Mouse (Mus musculus) ES-E14 (cell line): ENCODE data around the gene S100a5. TPM values are rescaled to one million over a fixed set of nuclear protein-coding genes. Genes with fewer than 3 reads are reported as not detected.

ENCODE experiments used
- DNase-seq: peaks from one replicate; pipeline ENCODE4 v3.0.0-alpha.2; 2013; ENCODE audit warnings: low read depth, low spot score
- H3K27ac ChIP-seq: 2 replicates; pipeline ENCODE4 v1.5.1; 2012; ENCODE audit warnings: low read depth, mild to moderate bottlenecking, low read length, moderate library complexity, mixed read lengths; ENCODE audit not compliant: poor library complexity, insufficient read depth, severe bottlenecking
- H3K36me3 ChIP-seq: 2 replicates; pipeline ENCODE4 v1.6.1; 2012; ENCODE audit warnings: mild to moderate bottlenecking, low read length, moderate library complexity, mixed read lengths; ENCODE audit not compliant: control insufficient read depth, poor library complexity, insufficient read depth, severe bottlenecking
- H3K4me1 ChIP-seq, 2 experiments: fragments of 150-350 bp in 1 of 2; sonication (generic) in 1 of 2; 2 replicates each; pipeline ENCODE4 v1.6.1; 2012; ENCODE audit warnings: low read length in 2 of 2, mild to moderate bottlenecking in 1 of 2, mixed read lengths in 1 of 2; ENCODE audit not compliant: control insufficient read depth in 2 of 2, insufficient read depth in 2 of 2, poor library complexity in 1 of 2
- H3K4me3 ChIP-seq, 2 experiments: fragments of 150-350 bp in 1 of 2; sonication (generic) in 1 of 2; 2 replicates each; pipeline ENCODE4 v1.5.1; 2012; ENCODE audit warnings: low read length in 2 of 2, low read depth in 1 of 2, mild to moderate bottlenecking in 1 of 2, mixed read lengths in 1 of 2; ENCODE audit not compliant: insufficient read depth in 1 of 2, poor library complexity in 1 of 2, severe bottlenecking in 1 of 2
- H3K9ac ChIP-seq: 2 replicates; pipeline ENCODE4 v1.6.1; 2012; ENCODE audit warnings: low read depth, mild to moderate bottlenecking, low read length, mixed read lengths; ENCODE audit not compliant: poor library complexity, insufficient read depth, severe bottlenecking
- H3K9me3 ChIP-seq: fragments of 150-350 bp; sonication (generic); 2 replicates; pipeline ENCODE4 v1.6.1; 2012; ENCODE audit warnings: low read depth, mild to moderate bottlenecking, low read length; ENCODE audit not compliant: control insufficient read depth, insufficient read depth
- CHD2 ChIP-seq: IDR thresholded peaks from 2 replicates; pipeline ENCODE4 v1.6.1; 2014; ENCODE audit warnings: mild to moderate bottlenecking, low read depth, low read length, inconsistent platforms
- HCFC1 ChIP-seq: IDR thresholded peaks from 2 replicates; pipeline ENCODE4 v1.6.1; 2012; ENCODE audit warnings: low read length, inconsistent platforms, borderline replicate concordance; ENCODE audit not compliant: insufficient read depth
- MAFK ChIP-seq: IDR thresholded peaks from 2 replicates; pipeline ENCODE4 v1.6.1; 2014; ENCODE audit warnings: mild to moderate bottlenecking, low read depth, low read length, inconsistent platforms; ENCODE audit not compliant: insufficient read depth
- ZC3H11A ChIP-seq: IDR thresholded peaks from 2 replicates; pipeline ENCODE4 v1.6.1; 2012; ENCODE audit warnings: low read depth, mild to moderate bottlenecking, inconsistent platforms, low read length, borderline replicate concordance
- ZNF384 ChIP-seq: IDR thresholded peaks from 2 replicates; pipeline ENCODE4 v1.6.1; 2012; ENCODE audit warnings: low read depth, low read length, inconsistent platforms
- in situ Hi-C, 2 experiments: fragments of 600-800 bp; cut with MboI; formaldehyde crosslinking; loops; one replicate each; pipeline ENCODE4 v1.15.1; 2025; ENCODE audit warnings: low sequenced_read_pairs in 2 of 2, inconsistent platforms in 1 of 2; ENCODE audit not compliant: unreplicated experiment in 2 of 2
- total RNA-seq: library from RNA; depleted of rRNA; stranded (reverse); fragments of 300-350 nt; gene quantifications from 2 replicates; pipeline ENCODE4 v1.2.3, GENCODE M21; 2012

S100a5 gene
- total RNA-seq, 1 experiment = not detected

DNA sequence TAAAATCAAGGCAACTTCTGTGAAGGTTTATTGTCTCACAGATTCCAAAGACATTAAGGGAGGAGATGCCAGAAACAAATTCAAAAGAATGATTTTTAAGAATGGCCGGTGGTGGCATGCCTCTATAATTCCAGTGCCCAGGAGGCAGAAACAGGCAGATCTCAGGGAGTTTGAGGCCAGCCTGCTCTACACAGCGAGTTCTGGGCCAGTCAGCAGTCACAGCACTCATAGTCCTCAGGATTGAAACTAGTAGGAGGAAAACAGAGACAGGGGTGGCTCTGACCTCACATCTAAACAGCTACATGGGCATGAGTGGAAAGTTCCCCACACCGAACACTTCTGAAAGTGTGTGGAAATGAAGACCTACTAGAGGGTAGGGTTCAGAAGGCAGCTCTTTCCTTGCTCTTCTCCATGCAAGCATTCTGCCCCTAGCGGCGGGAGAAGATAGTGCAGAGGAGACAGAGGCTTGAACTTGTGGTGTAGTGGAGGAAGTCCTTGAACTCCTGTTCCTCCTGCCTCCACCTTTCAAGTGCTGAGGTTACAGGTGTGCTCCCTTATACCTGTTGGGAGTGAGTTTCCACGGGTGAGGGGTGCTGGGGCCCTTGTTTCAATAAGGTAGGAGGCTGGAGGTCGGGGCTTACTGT is 31.3 kb downstream of the S100a5 start:
- TF ChIP-seq ZNF384 (no peak), CHD2 (no peak), MAFK (no peak), HCFC1 (no peak), ZC3H11A (no peak)
- H3K4me1 ChIP-seq = no peaks in the 10 kb centered on the region
- H3K4me3 ChIP-seq = no peak overlapping the region
- H3K9ac ChIP-seq = no peak overlapping the region
- no peak overlapping the region for H3K27ac ChIP-seq
- H3K9me3 ChIP-seq = no peaks in the 10 kb centered on the region
- no peaks in the 10 kb centered on the region for H3K36me3 ChIP-seq
- DNase-seq = peak; percentile 54
- in situ Hi-C loops = no loop called here

DNA sequence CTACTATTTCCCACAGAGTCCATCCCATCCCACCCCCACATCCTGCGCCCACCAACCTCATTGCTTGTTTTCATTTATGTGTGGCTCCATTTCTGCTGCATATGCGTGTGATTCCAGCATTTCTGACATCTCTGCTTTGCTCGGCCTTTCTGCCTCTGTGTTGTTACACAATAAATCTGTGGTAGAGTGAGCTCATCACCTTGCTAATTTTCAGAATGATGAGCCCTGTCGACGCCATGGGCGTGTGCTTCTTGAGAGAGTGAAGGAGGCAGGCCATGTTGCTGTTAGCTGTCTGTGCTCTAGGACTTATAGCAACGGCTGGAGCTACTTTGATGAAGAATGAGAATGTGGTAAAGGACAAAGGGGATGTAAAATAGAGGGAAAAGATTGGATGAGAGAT is 32.7 kb downstream of the S100a5 start:
- Histone ChIP-seq H3K9ac (no peak overlapping the region), H3K4me3 (no peak overlapping the region), H3K4me1 (no peaks in the 10 kb centered on the region), H3K36me3 (no peaks in the 10 kb centered on the region), H3K27ac (no peak overlapping the region), H3K9me3 (no peaks in the 10 kb centered on the region)
- no peak for TF ChIP-seq ZNF384
- no peak for TF ChIP-seq HCFC1
- no peak for TF ChIP-seq ZC3H11A
- TF ChIP-seq MAFK = no peak
- no peak for TF ChIP-seq CHD2
- in situ Hi-C loops = no loop called here
- no peak for DNase-seq

DNA sequence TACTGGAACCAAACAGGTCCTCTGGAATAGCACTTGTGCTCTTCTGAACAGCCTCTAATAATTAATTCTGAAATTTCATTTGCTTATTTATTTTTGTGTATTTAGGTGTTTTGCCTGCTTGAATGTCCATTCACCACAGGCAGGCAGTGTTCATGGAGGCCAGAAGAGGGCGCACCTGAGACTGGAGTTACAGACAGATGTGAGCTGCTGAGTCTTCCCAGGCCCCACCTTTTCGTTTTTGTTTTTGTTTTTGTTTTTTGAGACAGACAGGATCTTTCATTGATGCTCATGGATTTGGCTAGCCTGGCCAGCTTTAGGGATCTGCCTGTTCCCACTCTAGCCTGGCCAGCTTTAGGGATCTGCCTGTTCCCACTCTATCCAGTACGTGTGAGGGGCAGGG is 35.9 kb downstream of the S100a5 start:
- Histone ChIP-seq H3K4me3 (no peak overlapping the region), H3K9ac (no peak overlapping the region), H3K4me1 (no peaks in the 10 kb centered on the region), H3K36me3 (no peaks in the 10 kb centered on the region), H3K27ac (no peak overlapping the region), H3K9me3 (no peaks in the 10 kb centered on the region)
- DNase-seq = peak; percentile 31
- no peak for TF ChIP-seq ZNF384
- no peak for TF ChIP-seq ZC3H11A
- TF ChIP-seq CHD2 = no peak
- TF ChIP-seq MAFK = no peak
- TF ChIP-seq HCFC1 = no peak
- in situ Hi-C loops = no loop called here

DNA sequence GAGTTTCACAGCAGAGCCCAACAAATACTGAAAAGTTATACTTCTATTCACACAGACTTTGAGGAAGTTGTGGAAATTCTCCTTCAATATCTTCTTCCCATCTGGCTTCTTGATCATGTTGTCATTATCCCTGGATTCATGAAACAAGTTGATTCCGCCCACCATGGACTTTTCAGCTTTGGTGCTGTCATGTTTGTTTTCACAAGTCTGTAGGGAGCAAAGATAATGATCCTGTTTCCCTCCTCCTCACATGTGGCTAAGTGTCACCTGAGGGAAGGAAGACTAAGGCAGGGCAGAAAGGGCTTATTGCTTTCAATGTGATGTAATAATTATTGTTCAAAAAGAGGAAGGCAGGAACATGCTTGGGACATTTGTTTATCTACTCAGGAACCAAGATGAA is 39.0 kb downstream of the S100a5 start:
- in situ Hi-C loops = no loop called here
- DNase-seq = no peak
- Histone ChIP-seq H3K4me1 (no peaks in the 10 kb centered on the region), H3K9ac (no peak overlapping the region), H3K4me3 (no peak overlapping the region), H3K9me3 (no peaks in the 10 kb centered on the region), H3K36me3 (no peaks in the 10 kb centered on the region), H3K27ac (no peak overlapping the region)
- no peak for TF ChIP-seq MAFK
- no peak for TF ChIP-seq ZNF384
- no peak for TF ChIP-seq HCFC1
- TF ChIP-seq ZC3H11A = no peak
- no peak for TF ChIP-seq CHD2
